Mouse (Mus musculus) limb, embryonic 11.5 days (tissue): ENCODE data around the gene Phactr1. TPM values are rescaled to one million over a fixed set of nuclear protein-coding genes. Genes with fewer than 3 reads are reported as not detected.

Source experiments
- ATAC-seq: fragments of 200-750 bp; cut with Nextera tagmentation; 2 replicates; pipeline ENCODE4 v1.8.0; 2017; ENCODE audit warnings: low read depth; ENCODE audit not compliant: insufficient number of reproducible peaks, low FRiP score, low TSS enrichment
- DNase-seq: peaks from one replicate; pipeline ENCODE4 v3.0.0-alpha.2; 2015; ENCODE audit warnings: low spot score
- H3K27ac ChIP-seq: fragments of 300-500 bp; sonication (generic); replicated peaks from 2 replicates; pipeline ENCODE4 v1.5.1; 2014; ENCODE audit warnings: low read depth, mild to moderate bottlenecking, low read length
- H3K27me3 ChIP-seq: fragments of 300-500 bp; sonication (generic); 2 replicates; pipeline ENCODE4 v1.6.1; 2014; ENCODE audit warnings: mild to moderate bottlenecking, low read length, mixed read lengths; ENCODE audit not compliant: control insufficient read depth, insufficient read depth
- H3K36me3 ChIP-seq: fragments of 300-500 bp; sonication (generic); 2 replicates; pipeline ENCODE4 v1.6.1; 2014; ENCODE audit warnings: mild to moderate bottlenecking, low read length, moderate library complexity, mixed read lengths; ENCODE audit not compliant: control insufficient read depth, insufficient read depth
- H3K4me1 ChIP-seq: fragments of 300-500 bp; sonication (generic); 2 replicates; pipeline ENCODE4 v1.6.1; 2014; ENCODE audit warnings: low read length, mixed read lengths; ENCODE audit not compliant: control insufficient read depth, insufficient read depth
- H3K4me2 ChIP-seq: fragments of 300-500 bp; sonication (generic); 2 replicates; pipeline ENCODE4 v1.6.1; 2014; ENCODE audit warnings: low read depth, mild to moderate bottlenecking, moderate library complexity; ENCODE audit not compliant: severe bottlenecking
- H3K4me3 ChIP-seq: fragments of 300-500 bp; sonication (generic); 2 replicates; pipeline ENCODE4 v1.5.1; 2014; ENCODE audit warnings: low read depth, low read length
- H3K9ac ChIP-seq: fragments of 300-500 bp; sonication (generic); 2 replicates; pipeline ENCODE4 v1.6.1; 2014; ENCODE audit warnings: mild to moderate bottlenecking, low read length
- H3K9me3 ChIP-seq: fragments of 300-500 bp; sonication (generic); 2 replicates; pipeline ENCODE4 v1.6.1; 2016; ENCODE audit warnings: low read length; ENCODE audit not compliant: control insufficient read depth
- WGBS: fragments of 180-500 bp; shearing (Covaris S2); extraction: QIAGEN DNeasy Blood & Tissue Kit; methylation state at CpG from one replicate; pipeline ENCODE4 v1.1.7; 2014; 5-methylcytosine and 5-hydroxymethylcytosine counted together
- polyA plus RNA-seq: library from polyadenylated mRNA; unstranded; fragments of >200 nt; fragmentation: Nextera tagmentation; extraction: Ambion mirVana; gene quantifications from 2 replicates; pipeline ENCODE4 v1.2.1, GENCODE M21; 2014

Phactr1 gene
- 4.7 and 5.4 TPM in 2 replicates for polyA plus RNA-seq

DNA sequence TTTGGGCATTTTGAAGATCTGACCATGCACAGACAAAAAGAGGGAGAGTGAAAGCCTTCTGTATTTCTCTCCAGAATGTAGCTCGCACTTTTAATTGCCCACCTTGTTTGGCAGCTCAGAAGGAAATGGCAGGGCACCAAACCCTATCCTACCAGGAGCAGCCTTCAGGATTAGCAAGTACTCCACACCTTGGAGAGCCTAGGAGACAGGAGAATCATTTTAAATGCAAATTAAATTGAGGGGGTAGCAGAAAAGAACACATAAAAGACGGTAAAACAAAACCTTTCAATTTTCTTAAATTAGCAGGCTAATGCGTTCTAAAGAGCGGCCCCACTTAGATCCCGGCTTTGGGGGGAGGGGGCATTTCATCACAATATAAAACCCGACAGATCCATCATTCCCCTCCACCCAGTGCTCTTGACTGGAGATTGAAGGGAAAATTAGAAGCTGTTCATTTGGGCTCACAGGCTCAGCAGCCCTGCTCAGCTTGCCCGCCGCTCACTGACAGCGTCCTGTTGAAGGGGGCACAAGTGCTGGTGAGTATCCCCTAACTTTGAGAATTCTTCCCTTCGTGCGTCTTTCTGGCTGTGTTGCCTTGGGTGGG is at the start of gene Phactr1:
TSS of gene Phactr1 (plus strand) at position 233 of the 604 bp plus-strand sequence.
- H3K36me3 ChIP-seq, result no peaks in the 10 kb centered on the region
- no peak within 1 kb of the TSS for H3K9ac ChIP-seq
- no peaks in the 10 kb centered on the region for H3K9me3 ChIP-seq
- no peak within 1 kb of the TSS for H3K4me3 ChIP-seq
- ATAC-seq (no peak), DNase-seq (no peak)
- no peaks in the 10 kb centered on the region for H3K4me1 ChIP-seq
- no peak within 1 kb of the TSS for H3K4me2 ChIP-seq
- 22% methylated on average over 11 of the region's 11 CpGs for WGBS
- H3K27ac ChIP-seq, result no peak within 1 kb of the TSS
- no peaks in the 10 kb centered on the region for H3K27me3 ChIP-seq

DNA sequence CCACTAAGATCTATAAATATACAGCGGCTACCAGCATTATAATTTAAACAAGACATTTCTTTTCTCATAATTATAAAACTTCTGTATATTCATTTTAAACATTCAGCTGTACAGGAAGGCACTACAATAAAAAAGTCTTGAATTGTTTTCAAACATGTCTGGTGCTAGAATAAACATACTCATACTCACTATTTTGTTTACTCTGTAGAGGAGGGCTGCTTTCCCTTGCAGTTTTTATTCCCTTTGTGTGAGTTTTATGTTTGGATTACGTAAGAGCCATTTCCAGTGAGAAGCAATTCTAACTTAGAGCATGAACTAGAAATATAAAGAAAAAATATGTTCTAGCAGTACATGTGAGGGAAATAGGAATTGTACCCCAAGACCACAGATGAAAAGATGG is 45.5 kb upstream of the Phactr1 start:
- no peaks in the 10 kb centered on the region for H3K36me3 ChIP-seq
- H3K4me1 ChIP-seq, result no peaks in the 10 kb centered on the region
- no peak overlapping the region for H3K4me2 ChIP-seq
- H3K27ac ChIP-seq, result no peak overlapping the region
- WGBS, result 94% methylated on average over 2 of the region's 2 CpGs
- ATAC-seq, result no peak
- DNase-seq, result no peak
- H3K4me3 ChIP-seq, result no peak overlapping the region
- no peak overlapping the region for H3K9ac ChIP-seq
- H3K27me3 ChIP-seq, result no peaks in the 10 kb centered on the region
- H3K9me3 ChIP-seq, result no peaks in the 10 kb centered on the region

GRCm38 (mm10) chr13:42650228-42650627 is 30.2 kb upstream of the Phactr1 start:
- Histone ChIP-seq H3K27ac (no peak overlapping the region), H3K9me3 (no peaks in the 10 kb centered on the region), H3K4me2 (no peak overlapping the region), H3K4me3 (no peak overlapping the region), H3K36me3 (no peaks in the 10 kb centered on the region), H3K27me3 (no peaks in the 10 kb centered on the region), H3K4me1 (no peaks in the 10 kb centered on the region), H3K9ac (no peak overlapping the region)
- no peak for ATAC-seq
- 76% methylated on average over 6 of the region's 6 CpGs for WGBS
- DNase-seq, result no peak

- Histone ChIP-seq H3K36me3 (no peaks in the 10 kb centered on the region), H3K9me3 (no peaks in the 10 kb centered on the region), H3K27me3 (no peaks in the 10 kb centered on the region), H3K4me3 (no peak overlapping the region), H3K4me2 (no peak overlapping the region), H3K27ac (no peak overlapping the region), H3K9ac (no peak overlapping the region), H3K4me1 (no peaks in the 10 kb centered on the region)
- ATAC-seq (no peak), DNase-seq (no peak)
- WGBS, result 85% methylated on average over 7 of the region's 7 CpGs
Measured at GRCm38 (mm10) chr13:42656643-42657315, 23.6 kb upstream of the Phactr1 start.

DNA sequence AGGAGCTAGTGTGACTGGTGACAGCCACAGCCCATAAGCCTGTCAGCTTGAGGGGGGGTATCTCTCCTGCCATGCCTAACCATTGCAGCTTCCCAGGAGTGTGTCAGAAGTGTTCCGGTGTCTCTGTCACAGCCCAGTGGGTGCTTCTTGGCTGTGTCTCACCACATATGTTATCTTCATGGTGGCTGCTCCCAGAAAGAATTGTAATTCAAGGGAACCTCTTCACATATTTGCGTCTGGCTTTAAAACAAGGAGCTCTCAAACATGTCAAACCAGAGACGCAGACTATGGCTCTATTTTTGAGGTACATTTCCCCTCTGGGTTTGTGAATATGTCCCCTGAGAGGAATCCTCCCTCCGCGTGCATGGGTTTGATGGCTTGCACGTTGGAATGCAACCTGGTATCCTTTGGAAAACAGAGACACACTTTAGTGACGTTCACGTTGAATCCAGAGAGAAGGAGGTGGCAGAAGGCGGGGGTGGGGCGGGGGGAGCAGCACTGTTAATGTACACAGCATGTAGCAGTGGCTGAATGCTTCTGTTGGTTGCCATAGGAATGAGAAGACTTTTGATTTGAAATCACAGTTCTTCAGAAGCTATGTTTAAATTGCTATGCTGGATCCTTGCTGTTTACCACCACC is 8.7 kb upstream of the Phactr1 start:
- no peak overlapping the region for H3K9ac ChIP-seq
- no peak overlapping the region for H3K4me3 ChIP-seq
- H3K27ac ChIP-seq, result no peak overlapping the region
- H3K27me3 ChIP-seq, result no peaks in the 10 kb centered on the region
- no peaks in the 10 kb centered on the region for H3K9me3 ChIP-seq
- no peaks in the 10 kb centered on the region for H3K4me1 ChIP-seq
- ATAC-seq (no peak), DNase-seq (no peak)
- H3K4me2 ChIP-seq, result no peak overlapping the region
- no peaks in the 10 kb centered on the region for H3K36me3 ChIP-seq
- 73% methylated on average over 10 of the region's 10 CpGs for WGBS

- no peak for DNase-seq
- Histone ChIP-seq H3K36me3 (no peaks in the 10 kb centered on the region), H3K9ac (no peak overlapping the region), H3K9me3 (no peaks in the 10 kb centered on the region), H3K4me3 (no peak overlapping the region), H3K27me3 (no peaks in the 10 kb centered on the region), H3K4me1 (no peaks in the 10 kb centered on the region), H3K27ac (no peak overlapping the region), H3K4me2 (no peak overlapping the region)
- no peak for ATAC-seq
- 82% methylated on average over 9 of the region's 9 CpGs for WGBS
Measured at GRCm38 (mm10) chr13:42681299-42681698, 876 bp downstream of the Phactr1 start.

DNA sequence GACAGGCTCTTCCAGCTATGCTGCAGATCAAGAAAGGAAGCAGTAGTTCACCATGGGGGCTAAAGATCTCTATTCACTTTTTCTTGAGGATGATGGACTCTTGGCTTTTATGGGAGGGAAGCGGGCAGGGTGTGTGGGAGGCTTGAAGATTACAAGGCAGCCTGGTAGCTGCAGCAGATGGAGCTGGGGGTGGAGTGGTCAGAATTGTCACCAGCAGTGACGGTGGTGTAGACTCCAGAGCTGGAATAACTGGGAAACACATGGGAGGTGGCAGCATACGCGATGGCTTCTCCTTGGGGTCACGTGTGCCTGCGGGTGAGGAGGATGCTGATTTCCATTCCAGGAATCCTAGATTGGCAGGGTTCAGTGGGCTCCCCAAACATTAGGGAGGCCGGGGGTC is 3.8 kb downstream of the Phactr1 start:
- DNase-seq (no peak), ATAC-seq (no peak)
- no peaks in the 10 kb centered on the region for H3K4me1 ChIP-seq
- no peak overlapping the region for H3K27ac ChIP-seq
- H3K36me3 ChIP-seq, result no peaks in the 10 kb centered on the region
- no peaks in the 10 kb centered on the region for H3K9me3 ChIP-seq
- no peak overlapping the region for H3K4me3 ChIP-seq
- H3K9ac ChIP-seq, result no peak overlapping the region
- WGBS, result 90% methylated on average over 7 of the region's 7 CpGs
- H3K4me2 ChIP-seq, result no peak overlapping the region
- H3K27me3 ChIP-seq, result no peaks in the 10 kb centered on the region

GRCm38 (mm10) chr13:42692233-42692632 is 11.8 kb downstream of the Phactr1 start:
- Histone ChIP-seq H3K36me3 (no peaks in the 10 kb centered on the region), H3K9me3 (no peaks in the 10 kb centered on the region), H3K27me3 (no peaks in the 10 kb centered on the region), H3K4me3 (no peak overlapping the region), H3K4me2 (no peak overlapping the region), H3K4me1 (no peaks in the 10 kb centered on the region), H3K9ac (no peak overlapping the region), H3K27ac (no peak overlapping the region)
- 79% methylated on average over 4 of the region's 4 CpGs for WGBS
- ATAC-seq (no peak), DNase-seq (no peak)
